19 mouse cellular contexts compared by ENCODE assay signal in genomic region chr4:150043591-150043990, GRCm38 (mm10).
"Had no signal": no experiment of that assay in that cellular context is flagged by ENCODE, and none has a peak within 500 bp of the region (broad histone marks: within the 10 kb centered on the region; RNA-seq: fewer than 3 reads in every experiment).

No protein-coding gene starts in this region.

- H3K4me2 ChIP-seq: liver, embryonic 13.5 days; midbrain, embryonic 11.5 days; neural tube, embryonic 13.5 days had no signal

- H3K4me3 ChIP-seq: layer of hippocampus, adult 2 months; liver, embryonic 13.5 days; myocyte; neural tube, embryonic 13.5 days had no signal

- H3K9me3 ChIP-seq: liver, embryonic 13.5 days; neural tube, embryonic 13.5 days had no signal

- H3K27ac ChIP-seq: layer of hippocampus, adult 2 months; liver, embryonic 13.5 days; neural tube, embryonic 13.5 days had no signal

- H3K9ac ChIP-seq: liver, embryonic 13.5 days; neural tube, embryonic 13.5 days had no signal

- DNase-seq: kidney, adult 18-20 months; kidney, adult 9 months; kidney, postnatal 14 days; layer of hippocampus, adult 9-11 months; liver, embryonic 13.5 days; lung, adult 18-20 months; lung, postnatal 14 days; lung, postnatal 4 days; midbrain, embryonic 14.5 days; retina, postnatal 1 day; right cerebral cortex, postnatal 25 days; spleen, adult 18-20 months; thymus, adult 2 months; thymus, postnatal 14 days; thymus, postnatal 4 days had no signal

- H3K36me3 ChIP-seq: liver, embryonic 13.5 days; neural tube, embryonic 13.5 days had no signal
